Mouse (Mus musculus) layer of hippocampus, adult 6 months (tissue): ENCODE data around the gene Slc25a12. TPM values are rescaled to one million over a fixed set of nuclear protein-coding genes. Genes with fewer than 3 reads are reported as not detected.

Experiments
- long read RNA-seq, 2 experiments: library from polyadenylated mRNA; unstranded; transcript quantifications; one replicate each; pipeline ENCODE4 v2.0.0; 2019 to 2020
- polyA plus RNA-seq: library from polyadenylated mRNA; unstranded; fragments of <200 nt; fragmentation: Nextera tagmentation; gene quantifications from 2 replicates; pipeline ENCODE4 v1.2.3, GENCODE M21; 2021

Gene Slc25a12
- polyA plus RNA-seq = 136 and 139 TPM in 2 replicates
- long read RNA-seq, experiment 1, full-length matches to known transcripts = 134 of 192 reads
- long read RNA-seq, experiment 1, partial matches to known transcripts = 47 of 192 reads
- long read RNA-seq, experiment 1, other reads (novel, unspliced or antisense) = 11 of 192 reads
- long read RNA-seq, experiment 2, full-length matches to known transcripts = 740 of 874 reads
- long read RNA-seq, experiment 2, partial matches to known transcripts = 104 of 874 reads
- long read RNA-seq, experiment 2, other reads (novel, unspliced or antisense) = 30 of 874 reads

GRCm38 (mm10) chr2:71367125-71367880 is at the start of gene Slc25a12:
Gene Slc25a12, minus strand, starts transcription at chr2:71367749.

GRCm38 (mm10) chr2:71388951-71389763 is 21.6 kb upstream of the Slc25a12 start, which contains the start of gene Hat1:
Gene Hat1, plus strand, starts transcription at chr2:71388958.

Other genes with a start within 250 kb of the Slc25a12 start
- 0.36 and 0.41 TPM in 2 replicates for gene Cybrd1, start 249.8 kb downstream of the Slc25a12 start, polyA plus RNA-seq
- 57.5 and 60.2 TPM in 2 replicates for gene Dync1i2, start 156.0 kb downstream of the Slc25a12 start, polyA plus RNA-seq
- gene Hat1, start 21.2 kb upstream of the Slc25a12 start, polyA plus RNA-seq = 22.7 and 23.0 TPM in 2 replicates
- 12.2 and 12.9 TPM in 2 replicates for gene Metap1d, start 85.5 kb upstream of the Slc25a12 start, polyA plus RNA-seq
- gene Dlx1, start 160.4 kb upstream of the Slc25a12 start, polyA plus RNA-seq = 13.1 and 14.1 TPM in 2 replicates
- 4.8 and 5.9 TPM in 2 replicates for gene Dlx2, start 179.0 kb upstream of the Slc25a12 start, polyA plus RNA-seq